Mouse (Mus musculus) liver, adult 2 months (tissue): ENCODE results near the gene Galntl6. TPM values are rescaled to one million over a fixed set of nuclear protein-coding genes. Genes with fewer than 3 reads are reported as not detected.

Experiments
- DNase-seq: peaks from one replicate; pipeline ENCODE4 v3.0.0-alpha.2; 2011; ENCODE audit warnings: low read depth, low spot score; ENCODE audit errors: extremely low read depth
- H3K27ac ChIP-seq: fragments of 200-500 bp; replicated peaks from 2 replicates; pipeline ENCODE4 v1.5.1; 2012; ENCODE audit warnings: low read depth, mild to moderate bottlenecking, control low read depth, inconsistent platforms, low read length; ENCODE audit not compliant: insufficient read depth
- H3K27me3 ChIP-seq: fragments of 200-500 bp; 2 replicates; pipeline ENCODE4 v1.6.1; 2012; ENCODE audit warnings: mild to moderate bottlenecking, moderate library complexity, low read length, inconsistent platforms; ENCODE audit not compliant: control insufficient read depth, insufficient read depth
- H3K36me3 ChIP-seq: fragments of 200-500 bp; 2 replicates; pipeline ENCODE4 v1.6.1; 2012; ENCODE audit warnings: low read length, inconsistent platforms; ENCODE audit not compliant: control insufficient read depth, insufficient read depth
- H3K4me1 ChIP-seq: fragments of 200-500 bp; 2 replicates; pipeline ENCODE4 v1.6.1; 2011; ENCODE audit warnings: low read length; ENCODE audit not compliant: control insufficient read depth, insufficient read depth
- H3K4me3 ChIP-seq: fragments of 200-500 bp; 2 replicates; pipeline ENCODE4 v1.5.1; 2011; ENCODE audit warnings: low read depth, mild to moderate bottlenecking, control low read depth, low read length, moderate library complexity; ENCODE audit not compliant: insufficient read depth
- H3K79me2 ChIP-seq: fragments of 200-500 bp; 2 replicates; pipeline ENCODE4 v1.6.1; 2012; ENCODE audit warnings: inconsistent platforms, mild to moderate bottlenecking, low read length, moderate library complexity; ENCODE audit not compliant: control insufficient read depth, insufficient read depth
- H3K9ac ChIP-seq: fragments of 200-500 bp; 2 replicates; pipeline ENCODE4 v1.6.1; 2012; ENCODE audit warnings: low read depth, mild to moderate bottlenecking, control low read depth, inconsistent platforms, low read length
- CTCF ChIP-seq: fragments of 200-500 bp; IDR thresholded peaks from 2 replicates; pipeline ENCODE4 v1.5.1; 2011; ENCODE audit warnings: low read depth, low read length, control low read depth
- POLR2A ChIP-seq: fragments of 200-500 bp; IDR thresholded peaks from 2 replicates; pipeline ENCODE4 v1.6.1; 2011; ENCODE audit warnings: low read length, control low read depth; ENCODE audit not compliant: insufficient read depth; ENCODE audit errors: extremely low read depth
- WGBS: fragments of 180-500 bp; shearing (Covaris S2); methylation state at CpG from one replicate; pipeline ENCODE4 v1.1.7; 2018; 5-methylcytosine and 5-hydroxymethylcytosine counted together
- polyA plus RNA-seq: library from polyadenylated mRNA; depleted of rRNA; stranded (reverse); fragments of >200 nt; gene quantifications from 2 replicates; pipeline ENCODE4 v1.2.3, GENCODE M21; 2012
- total RNA-seq: library from RNA; depleted of rRNA; stranded (reverse); fragments of >200 nt; gene quantifications from 2 replicates; pipeline ENCODE4 v1.2.3, GENCODE M21; 2014

Gene Galntl6
- total and polyA plus RNA-seq, 2 experiments, result not detected

- WGBS, result 29% methylated on average over 5 of the region's 5 CpGs
- no peak overlapping the region for H3K27ac ChIP-seq
Observed at GRCm38 (mm10) chr8:57791309-57791721, 1121.1 kb downstream of the Galntl6 start.

GRCm38 (mm10) chr8:57779551-57779950 is 1132.9 kb downstream of the Galntl6 start:
- Histone ChIP-seq H3K27me3 (no peaks in the 10 kb centered on the region), H3K4me1 (no peaks in the 10 kb centered on the region), H3K4me3 (no peak overlapping the region), H3K9ac (no peak overlapping the region), H3K79me2 (no peaks in the 10 kb centered on the region), H3K27ac (no peak overlapping the region), H3K36me3 (no peaks in the 10 kb centered on the region)
- TF ChIP-seq POLR2A, result no peak
- TF ChIP-seq CTCF, result no peak
- DNase-seq, result no peak
- 86% methylated on average over 7 of the region's 7 CpGs for WGBS

More at GRCm38 (mm10) chr8:57791309-57791721, 1121.1 kb downstream of the Galntl6 start:
- Histone ChIP-seq H3K9ac (no peak overlapping the region), H3K79me2 (no peaks in the 10 kb centered on the region), H3K36me3 (no peaks in the 10 kb centered on the region), H3K4me1 (no peaks in the 10 kb centered on the region), H3K27me3 (no peaks in the 10 kb centered on the region), H3K4me3 (no peak overlapping the region)
- no peak for TF ChIP-seq POLR2A
- no peak for TF ChIP-seq CTCF
- no peak for DNase-seq

GRCm38 (mm10) chr8:57777988-57778721 is 1134.3 kb downstream of the Galntl6 start:
- H3K4me1 ChIP-seq, result no peaks in the 10 kb centered on the region
- H3K9ac ChIP-seq, result no peak overlapping the region
- DNase-seq, result no peak
- no peaks in the 10 kb centered on the region for H3K36me3 ChIP-seq
- H3K27me3 ChIP-seq, result no peaks in the 10 kb centered on the region
- H3K4me3 ChIP-seq, result no peak overlapping the region
- TF ChIP-seq POLR2A (no peak), CTCF (no peak)
- WGBS, result 56% methylated on average over 7 of the region's 7 CpGs
- H3K27ac ChIP-seq, result no peak overlapping the region
- H3K79me2 ChIP-seq, result no peaks in the 10 kb centered on the region

GRCm38 (mm10) chr8:57776723-57777122 is 1135.7 kb downstream of the Galntl6 start:
- Histone ChIP-seq H3K27me3 (no peaks in the 10 kb centered on the region), H3K9ac (no peak overlapping the region), H3K4me1 (no peaks in the 10 kb centered on the region), H3K36me3 (no peaks in the 10 kb centered on the region), H3K27ac (no peak overlapping the region), H3K79me2 (no peaks in the 10 kb centered on the region), H3K4me3 (no peak overlapping the region)
- TF ChIP-seq POLR2A (no peak), CTCF (no peak)
- 46% methylated on average over 7 of the region's 7 CpGs for WGBS
- DNase-seq, result no peak

GRCm38 (mm10) chr8:57772732-57773265 is 1139.6 kb downstream of the Galntl6 start:
- Histone ChIP-seq H3K79me2 (no peaks in the 10 kb centered on the region), H3K27me3 (no peaks in the 10 kb centered on the region), H3K4me1 (no peaks in the 10 kb centered on the region), H3K36me3 (no peaks in the 10 kb centered on the region), H3K27ac (no peak overlapping the region), H3K4me3 (no peak overlapping the region), H3K9ac (no peak overlapping the region)
- TF ChIP-seq CTCF (no peak), POLR2A (no peak)
- DNase-seq, result no peak
- WGBS, result 58% methylated on average over 12 of the region's 12 CpGs

- Histone ChIP-seq H3K79me2 (no peaks in the 10 kb centered on the region), H3K27me3 (no peaks in the 10 kb centered on the region), H3K27ac (no peak overlapping the region), H3K9ac (no peak overlapping the region), H3K4me1 (no peaks in the 10 kb centered on the region), H3K36me3 (no peaks in the 10 kb centered on the region), H3K4me3 (no peak overlapping the region)
- WGBS, result 43% methylated on average over 2 of the region's 2 CpGs
- TF ChIP-seq POLR2A (no peak), CTCF (no peak)
- no peak for DNase-seq
Observed at GRCm38 (mm10) chr8:57767541-57767940, 1144.9 kb downstream of the Galntl6 start.
